Mouse (Mus musculus): ENCODE measurements at regions not wholly inside any gene's neighbourhood (a gene's known extent, or its start where the extent isn't known, plus 50 kb on each side); places are given as distances from the start of the nearest gene placed in this dataset.

- Histone ChIP-seq H3K36me3 (ENCODE audit: inconsistent target) (no peaks in the 10 kb centered on the region), H3K79me2 (ENCODE audit: inconsistent target) (no peaks in the 10 kb centered on the region), H3K4me3 (ENCODE audit: inconsistent target) (no peak overlapping the region), H3K27ac (no peak overlapping the region)
- WGBS (ENCODE audit: missing documents), result 90% methylated on average over 7 of the region's 7 CpGs
Measured at GRCm38 (mm10) chr17:44378391-44378790, 190.0 kb downstream of the Clic5 start.

- H3K79me2 ChIP-seq (ENCODE audit: inconsistent target), result no peaks in the 10 kb centered on the region
- H3K4me3 ChIP-seq (ENCODE audit: inconsistent target), result no peak overlapping the region
- no peak overlapping the region for H3K27ac ChIP-seq
- H3K36me3 ChIP-seq (ENCODE audit: inconsistent target), result no peaks in the 10 kb centered on the region
- WGBS (ENCODE audit: missing documents), result 96% methylated on average over 2 of the region's 2 CpGs
Measured at GRCm38 (mm10) chr17:44388916-44389315, 200.5 kb downstream of the Clic5 start.

- Histone ChIP-seq H3K36me3 (ENCODE audit: inconsistent target) (no peaks in the 10 kb centered on the region), H3K79me2 (ENCODE audit: inconsistent target) (no peaks in the 10 kb centered on the region), H3K27ac (no peak overlapping the region), H3K4me3 (ENCODE audit: inconsistent target) (no peak overlapping the region)
- WGBS (ENCODE audit: missing documents), result 95% methylated on average over 5 of the region's 5 CpGs
Measured at GRCm38 (mm10) chr17:44397829-44398228, 209.4 kb downstream of the Clic5 start.

- Histone ChIP-seq H3K79me2 (ENCODE audit: inconsistent target) (no peaks in the 10 kb centered on the region), H3K4me3 (ENCODE audit: inconsistent target) (no peak overlapping the region)
- WGBS (ENCODE audit: missing documents), result 76% methylated on average over 5 of the region's 5 CpGs
Measured at GRCm38 (mm10) chr17:44398231-44398630, 209.8 kb downstream of the Clic5 start.

GRCm38 (mm10) chr17:44404923-44405322 is 216.5 kb downstream of the Clic5 start:
- no peaks in the 10 kb centered on the region for H3K79me2 ChIP-seq (ENCODE audit: inconsistent target)
- 93% methylated on average over 6 of the region's 6 CpGs for WGBS (ENCODE audit: missing documents)

More at GRCm38 (mm10) chr17:44398231-44398630, 209.8 kb downstream of the Clic5 start:
- H3K36me3 ChIP-seq (ENCODE audit: inconsistent target), result no peaks in the 10 kb centered on the region
- H3K27ac ChIP-seq, result no peak overlapping the region

GRCm38 (mm10) chr17:44410961-44411360 is 222.6 kb downstream of the Clic5 start:
- H3K4me3 ChIP-seq (ENCODE audit: inconsistent target), result no peak overlapping the region
- H3K27ac ChIP-seq, result no peak overlapping the region
- 60% methylated on average over 2 of the region's 2 CpGs for WGBS (ENCODE audit: missing documents)
- H3K36me3 ChIP-seq (ENCODE audit: inconsistent target), result no peaks in the 10 kb centered on the region
- no peaks in the 10 kb centered on the region for H3K79me2 ChIP-seq (ENCODE audit: inconsistent target)

More at GRCm38 (mm10) chr17:44404923-44405322, 216.5 kb downstream of the Clic5 start:
- H3K27ac ChIP-seq, result no peak overlapping the region
- H3K4me3 ChIP-seq (ENCODE audit: inconsistent target), result no peak overlapping the region
- no peaks in the 10 kb centered on the region for H3K36me3 ChIP-seq (ENCODE audit: inconsistent target)

GRCm38 (mm10) chr17:44418676-44419404 is 230.5 kb downstream of the Clic5 start:
- Histone ChIP-seq H3K36me3 (ENCODE audit: inconsistent target) (no peaks in the 10 kb centered on the region), H3K27ac (no peak overlapping the region), H3K4me3 (ENCODE audit: inconsistent target) (no peak overlapping the region), H3K79me2 (ENCODE audit: inconsistent target) (no peaks in the 10 kb centered on the region)
- WGBS (ENCODE audit: missing documents), result 17% methylated on average over 11 of the region's 11 CpGs

- Histone ChIP-seq H3K79me2 (ENCODE audit: inconsistent target) (no peaks in the 10 kb centered on the region), H3K27ac (no peak overlapping the region), H3K36me3 (ENCODE audit: inconsistent target) (no peaks in the 10 kb centered on the region), H3K4me3 (ENCODE audit: inconsistent target) (no peak overlapping the region)
- WGBS (ENCODE audit: missing documents), result 93% methylated on average over 7 of the region's 7 CpGs
Measured at GRCm38 (mm10) chr17:44419405-44419729, 231.0 kb downstream of the Clic5 start.

GRCm38 (mm10) chr17:44420098-44421070 is 232.0 kb downstream of the Clic5 start:
- WGBS (ENCODE audit: missing documents), result 92% methylated on average over 9 of the region's 9 CpGs
- no peak overlapping the region for H3K4me3 ChIP-seq (ENCODE audit: inconsistent target)
- H3K27ac ChIP-seq, result no peak overlapping the region
- no peaks in the 10 kb centered on the region for H3K79me2 ChIP-seq (ENCODE audit: inconsistent target)
- H3K36me3 ChIP-seq (ENCODE audit: inconsistent target), result no peaks in the 10 kb centered on the region

GRCm38 (mm10) chr17:44422161-44422560 is 233.8 kb downstream of the Clic5 start:
- H3K79me2 ChIP-seq (ENCODE audit: inconsistent target), result no peaks in the 10 kb centered on the region
- WGBS (ENCODE audit: missing documents), result 83% methylated on average over 2 of the region's 2 CpGs
- H3K4me3 ChIP-seq (ENCODE audit: inconsistent target), result no peak overlapping the region
- no peaks in the 10 kb centered on the region for H3K36me3 ChIP-seq (ENCODE audit: inconsistent target)
- H3K27ac ChIP-seq, result no peak overlapping the region

- 94% methylated on average over 5 of the region's 5 CpGs for WGBS (ENCODE audit: missing documents)
- Histone ChIP-seq H3K36me3 (ENCODE audit: inconsistent target) (no peaks in the 10 kb centered on the region), H3K4me3 (ENCODE audit: inconsistent target) (no peak overlapping the region), H3K79me2 (ENCODE audit: inconsistent target) (no peaks in the 10 kb centered on the region), H3K27ac (no peak overlapping the region)
Measured at GRCm38 (mm10) chr17:44422865-44423264, 234.5 kb downstream of the Clic5 start.

GRCm38 (mm10) chr17:44423471-44423985 is 235.1 kb downstream of the Clic5 start:
- H3K4me3 ChIP-seq (ENCODE audit: inconsistent target), result no peak overlapping the region
- H3K27ac ChIP-seq, result no peak overlapping the region
- H3K36me3 ChIP-seq (ENCODE audit: inconsistent target), result no peaks in the 10 kb centered on the region
- H3K79me2 ChIP-seq (ENCODE audit: inconsistent target), result no peaks in the 10 kb centered on the region
- 90% methylated on average over 5 of the region's 5 CpGs for WGBS (ENCODE audit: missing documents)

GRCm38 (mm10) chr17:44432524-44433295 is 244.3 kb downstream of the Clic5 start:
- no peak overlapping the region for H3K27ac ChIP-seq
- H3K36me3 ChIP-seq (ENCODE audit: inconsistent target), result no peaks in the 10 kb centered on the region
- no peak overlapping the region for H3K4me3 ChIP-seq (ENCODE audit: inconsistent target)
- WGBS (ENCODE audit: missing documents), result 6% methylated on average over 4 of the region's 4 CpGs
- no peaks in the 10 kb centered on the region for H3K79me2 ChIP-seq (ENCODE audit: inconsistent target)

- no peak overlapping the region for H3K4me3 ChIP-seq (ENCODE audit: inconsistent target)
- H3K79me2 ChIP-seq (ENCODE audit: inconsistent target), result no peaks in the 10 kb centered on the region
- H3K36me3 ChIP-seq (ENCODE audit: inconsistent target), result no peaks in the 10 kb centered on the region
- no peak overlapping the region for H3K27ac ChIP-seq
Measured at GRCm38 (mm10) chr17:44433296-44433653, 244.9 kb downstream of the Clic5 start.

Measured in macrophage (primary cell).